Mouse (Mus musculus) liver, adult (tissue): Measurements from ENCODE around the gene Odam.

Experiments used
- GATA4 ChIP-seq: IDR thresholded peaks from 2 replicates; pipeline ENCODE4 v1.6.1; 2014; ENCODE audit warnings: mild to moderate bottlenecking, low read length; ENCODE audit not compliant: insufficient replicate concordance

The Odam gene

DNA sequence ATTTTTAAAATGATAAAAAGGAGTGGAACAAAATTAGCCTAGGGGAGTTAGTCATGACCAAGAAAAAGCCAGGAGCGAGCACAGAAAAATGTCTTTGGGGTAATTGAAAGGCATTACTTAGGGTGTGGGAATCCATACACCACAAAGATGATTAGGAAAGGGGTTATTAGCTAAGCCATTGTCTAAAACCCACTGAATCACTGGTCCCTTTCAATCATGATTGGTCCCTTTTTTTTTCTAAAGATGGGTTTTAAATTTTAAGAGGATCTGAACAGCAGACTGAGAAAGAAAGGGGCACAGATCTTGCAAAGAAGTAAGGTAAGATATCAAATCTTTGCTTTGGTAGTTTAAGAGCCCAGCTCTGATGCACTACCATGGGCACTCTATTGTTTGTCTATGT lies at the start of gene Odam:
TSS of gene Odam (plus strand) at position 301 of the 400 bp plus-strand sequence.
- no peak for TF ChIP-seq GATA4

DNA sequence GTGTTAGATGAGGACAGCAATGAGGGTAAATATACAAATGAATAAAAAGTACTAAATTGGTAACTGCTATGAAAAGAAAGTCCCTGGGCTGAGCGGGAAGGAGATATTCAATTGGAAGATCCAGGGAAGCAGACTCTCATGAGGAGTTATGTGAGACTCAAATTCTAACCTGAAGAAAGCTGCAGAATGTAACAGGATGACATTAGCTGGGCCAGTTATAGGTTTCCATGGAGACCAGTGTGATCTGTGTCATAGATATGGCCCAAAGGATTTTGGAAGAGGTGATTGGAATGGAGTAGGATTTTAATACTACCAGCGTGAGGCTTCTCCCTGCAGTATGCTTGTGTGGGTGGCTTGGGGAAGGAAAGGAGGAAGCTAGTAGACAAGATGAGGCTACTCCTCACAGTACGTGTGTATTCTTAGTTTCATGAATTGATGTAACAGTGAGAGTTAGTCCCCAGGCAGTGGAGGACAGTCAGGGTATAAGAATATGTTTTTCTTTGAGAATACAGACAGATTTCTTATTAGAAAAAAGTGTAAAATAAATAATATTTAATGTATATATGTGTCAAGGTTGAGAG lies 29.6 kb upstream of the Odam start:
- no peak for TF ChIP-seq GATA4

- no peak for TF ChIP-seq GATA4
Measured at GRCm38 (mm10) chr5:87870084-87870483, 14.7 kb upstream of the Odam start.

DNA sequence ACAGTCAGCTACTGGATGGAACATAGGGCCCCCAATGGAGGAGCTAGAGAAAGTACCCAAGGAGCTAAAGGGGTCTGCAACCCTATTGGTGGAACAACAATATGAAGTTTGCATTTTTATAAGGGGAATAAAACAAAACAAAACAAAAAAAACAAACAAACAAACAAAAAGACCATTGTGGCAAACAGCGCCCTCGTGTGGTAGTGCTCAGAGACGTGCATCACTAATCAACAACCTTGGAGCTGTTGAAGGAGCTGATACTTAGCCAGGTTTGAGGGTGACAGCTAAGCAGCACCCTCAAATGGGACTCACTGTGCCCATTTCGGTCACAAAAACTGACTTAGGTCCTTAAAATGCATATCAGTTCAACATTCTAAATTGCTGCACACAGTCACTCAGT lies 13.4 kb upstream of the Odam start:
- no peak for TF ChIP-seq GATA4

GRCm38 (mm10) chr5:87925372-87925771 lies 40.5 kb downstream of the Odam start, which contains the start of gene Csn3:
Gene Csn3, plus strand, starts transcription at chr5:87925579.
- TF ChIP-seq GATA4, result no peak

DNA sequence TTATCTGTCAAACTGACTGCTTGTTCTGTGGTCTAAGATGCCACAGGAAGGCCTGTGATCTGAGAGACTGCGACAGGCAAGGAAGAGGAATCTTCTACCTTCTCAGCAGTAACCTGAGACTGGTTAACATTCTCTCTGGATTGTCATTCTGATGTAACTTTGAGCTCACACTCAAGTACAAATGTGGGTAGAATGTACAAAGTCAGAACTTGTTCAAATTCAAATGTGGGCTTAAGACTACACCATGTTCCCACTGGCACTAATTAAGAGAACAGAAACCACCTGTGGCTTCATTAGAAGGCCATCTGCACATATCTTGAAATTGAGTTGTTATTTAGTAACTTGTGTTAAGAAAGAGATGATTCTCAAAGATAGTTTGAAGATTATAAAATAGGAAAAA lies 46.8 kb downstream of the Odam start:
- TF ChIP-seq GATA4, result no peak

GRCm38 (mm10) chr5:87940752-87941151 lies 55.9 kb downstream of the Odam start:
- no peak for TF ChIP-seq GATA4

DNA sequence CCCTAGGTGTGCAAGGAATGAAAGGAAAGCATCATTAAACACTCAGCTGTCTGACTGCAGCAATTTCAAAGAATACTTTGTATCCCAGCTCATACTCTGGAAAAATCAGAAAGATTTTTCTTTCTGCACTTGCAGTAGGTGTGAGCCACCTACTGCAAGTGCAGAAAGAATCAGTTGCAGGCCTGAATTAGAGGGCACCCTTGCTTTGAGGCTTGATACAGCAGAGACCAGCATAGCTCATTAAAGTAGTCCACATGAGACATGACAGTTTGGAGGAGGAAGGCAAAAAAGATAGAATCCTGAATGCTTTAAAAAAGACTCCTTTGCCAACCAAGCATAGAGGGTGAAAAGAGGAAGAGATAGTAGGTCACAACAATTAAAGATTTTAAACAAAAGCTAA lies 57.7 kb downstream of the Odam start:
- no peak for TF ChIP-seq GATA4
